Mouse (Mus musculus) myocyte (in vitro differentiated cells): ENCODE results near the gene Serp1.

Experiments
- E2F4 ChIP-seq: IDR thresholded peaks from one replicate; pipeline ENCODE4 v1.6.1; 2011; ENCODE audit warnings: mild to moderate bottlenecking, control low read depth, moderate library complexity; ENCODE audit not compliant: insufficient read depth
- MAX ChIP-seq: IDR thresholded peaks from one replicate; pipeline ENCODE4 v1.6.1; 2011; ENCODE audit warnings: low read depth, mild to moderate bottlenecking, control low read depth
- MYOD1 ChIP-seq, 3 experiments: IDR thresholded peaks; one replicate each; pipeline ENCODE4 v1.6.1; 2011; ENCODE audit warnings: control low read depth in 2 of 3, low read depth in 2 of 3, mild to moderate bottlenecking in 2 of 3, moderate library complexity in 1 of 3; ENCODE audit not compliant: insufficient read length in 2 of 3, control insufficient read depth in 1 of 3
- POLR2A ChIP-seq: IDR thresholded peaks from one replicate; pipeline ENCODE4 v1.6.1; 2011; ENCODE audit warnings: low read depth, mild to moderate bottlenecking, control low read depth, moderate library complexity; ENCODE audit not compliant: insufficient read length
- POLR2AphosphoS2 ChIP-seq: IDR thresholded peaks from one replicate; pipeline ENCODE4 v1.6.1; 2011; ENCODE audit warnings: low read depth, control low read depth; ENCODE audit not compliant: insufficient read length
- TCF12 ChIP-seq: IDR thresholded peaks from one replicate; pipeline ENCODE4 v1.6.1; 2011; ENCODE audit warnings: mild to moderate bottlenecking, control low read depth; ENCODE audit not compliant: poor library complexity, insufficient read depth, severe bottlenecking
- TCF3 ChIP-seq: IDR thresholded peaks from one replicate; pipeline ENCODE4 v1.6.1; 2011; ENCODE audit warnings: low read depth, control low read depth; ENCODE audit not compliant: insufficient read length
- USF1 ChIP-seq: IDR thresholded peaks from one replicate; pipeline ENCODE4 v1.6.1; 2011; ENCODE audit warnings: low read depth, mild to moderate bottlenecking, control low read depth, moderate library complexity

- TF ChIP-seq E2F4 = no peak
- TF ChIP-seq POLR2A = no peak
- no peak for TF ChIP-seq TCF3
- TF ChIP-seq MAX = no peak
- no peak for TF ChIP-seq USF1
- no peak for TF ChIP-seq MYOD1 (IDR thresholded peaks at IDR 0.05; ENCODE audit: control insufficient read depth in 1 of 3, insufficient read length in 2 of 3, low read depth in 2 of 3)
- no peak for TF ChIP-seq TCF12
- TF ChIP-seq POLR2AphosphoS2 = no peak
Observed at GRCm38 (mm10) chr3:58556649-58557048, 31.0 kb upstream of the Serp1 start.
